Mouse (Mus musculus) MEL (cell line): Measurements from ENCODE around the gene Elobl.

Experiments used
- EP300 ChIP-seq, 2 experiments: IDR thresholded peaks; 2 replicates each; pipeline ENCODE4 v1.6.1; 2011; ENCODE audit warnings: improper control_type of control experiment in 2 of 2, low read length in 2 of 2, low read depth in 1 of 2, mild to moderate bottlenecking in 1 of 2
- POLR2A ChIP-seq, 2 experiments: IDR thresholded peaks; 2 replicates each; pipeline ENCODE4 v1.6.1; 2011 to 2012; ENCODE audit warnings: low read length in 2 of 2, mild to moderate bottlenecking in 2 of 2, control low read depth in 1 of 2, improper control_type of control experiment in 1 of 2, low read depth in 1 of 2, moderate library complexity in 1 of 2; ENCODE audit not compliant: control insufficient read depth in 1 of 2, insufficient read depth in 1 of 2, poor library complexity in 1 of 2
- SMC3 ChIP-seq: IDR thresholded peaks from 2 replicates; pipeline ENCODE4 v1.6.1; 2011; ENCODE audit warnings: low read depth, low read length, improper control_type of control experiment
- TAL1 ChIP-seq: IDR thresholded peaks from 2 replicates; pipeline ENCODE4 v1.6.1; 2012; ENCODE audit warnings: mild to moderate bottlenecking, inconsistent platforms, low read length, moderate library complexity, mixed read lengths

- TF ChIP-seq EP300 (IDR thresholded peaks at IDR 0.05; ENCODE audit: low read depth in 1 of 2, low read length in 2 of 2) (no peak), POLR2A (IDR thresholded peaks at IDR 0.05; ENCODE audit: control insufficient read depth in 1 of 2, insufficient read depth in 1 of 2, low read depth in 1 of 2, low read length in 2 of 2, poor library complexity in 1 of 2) (0 out of 4 replicates have a peak, but pooled peaks of 1 of the 2 experiments have one; percentile 12), TAL1 (no peak), SMC3 (no peak)
Observed at GRCm38 (mm10) chr11:88999723-89000526, 33.2 kb upstream of the Elobl start.
